Mouse (Mus musculus): ENCODE results near the gene Olfr441. TPM values are rescaled to one million over a fixed set of nuclear protein-coding genes. Genes with fewer than 3 reads are reported as not detected.
"Not testable (repeated sequence)": the region's sequence is repeated elsewhere in the genome, so short reads cannot be mapped to it uniquely, and the experiment has no call there.

The Olfr441 gene
- polyA plus RNA-seq (2016; fragmentation: Nextera tagmentation; extraction: Ambion mirVana) = not detected in 2 replicates

GRCm38 (mm10) chr6:43106069-43106468 lies at the start of gene Olfr441:
Olfr441 (plus strand) TSS chr6:43106369.
- H3K36me3 ChIP-seq; H3K9me3 ChIP-seq (replicated peaks); H3K27me3 ChIP-seq (ENCODE audit: low read depth, poor library complexity, severe bottlenecking); DNase-seq (ENCODE audit: low spot score); H3K4me3 ChIP-seq; H3K27ac ChIP-seq (replicated peaks); H3K4me1 ChIP-seq: not testable (repeated sequence)
- 88% methylated on average over 1 of the region's 1 CpGs for WGBS

- Histone ChIP-seq H3K27me3 (ENCODE audit: low read depth, poor library complexity, severe bottlenecking) (no peaks in the 10 kb centered on the region), H3K4me1 (no peaks in the 10 kb centered on the region), H3K36me3 (no peaks in the 10 kb centered on the region), H3K9me3 (replicated peaks) (no peaks in the 10 kb centered on the region), H3K4me3 (no peak overlapping the region), H3K27ac (replicated peaks) (no peak overlapping the region)
- DNase-seq (ENCODE audit: low spot score) = no peak
- 11% methylated on average over 2 of the region's 2 CpGs for WGBS
These were observed 27.4 kb upstream of the Olfr441 start for GRCm38 (mm10) chr6:43078750-43079149.

- not testable (repeated sequence) for H3K9me3 ChIP-seq (replicated peaks); H3K27ac ChIP-seq (replicated peaks); H3K4me1 ChIP-seq; DNase-seq (ENCODE audit: low spot score); H3K36me3 ChIP-seq; H3K27me3 ChIP-seq (ENCODE audit: low read depth, poor library complexity, severe bottlenecking); H3K4me3 ChIP-seq
These were observed 24.8 kb upstream of the Olfr441 start for GRCm38 (mm10) chr6:43081405-43081804.

GRCm38 (mm10) chr6:43146267-43146666 lies 40.1 kb downstream of the Olfr441 start, which contains the start of gene Olfr237-ps1:
Olfr237-ps1 (plus strand) TSS chr6:43146567.
- not testable (repeated sequence) for H3K36me3 ChIP-seq; H3K9me3 ChIP-seq (replicated peaks); H3K27ac ChIP-seq (replicated peaks); H3K4me1 ChIP-seq; DNase-seq (ENCODE audit: low spot score); H3K4me3 ChIP-seq; H3K27me3 ChIP-seq (ENCODE audit: low read depth, poor library complexity, severe bottlenecking)
- WGBS = 84% methylated on average over 2 of the region's 2 CpGs

DNA sequence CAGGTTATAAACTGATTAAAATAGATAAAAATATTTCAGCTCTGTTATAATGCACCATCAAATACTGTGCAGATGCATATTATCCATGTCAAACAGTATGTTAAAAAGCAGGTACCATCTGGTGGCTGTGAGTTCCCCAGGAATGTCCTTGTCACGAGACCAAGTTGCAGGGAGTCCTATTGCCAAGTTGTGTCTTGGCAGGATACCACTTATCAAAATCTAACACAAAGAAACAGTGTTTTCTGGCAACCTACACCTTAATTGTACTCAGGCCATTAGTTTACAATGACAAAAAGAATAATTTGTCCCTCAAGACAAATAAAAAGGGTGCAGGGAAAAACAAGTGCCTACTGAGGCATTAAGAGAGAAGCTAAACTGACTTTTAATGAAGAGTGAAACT lies 53.3 kb downstream of the Olfr441 start:
- Histone ChIP-seq H3K9me3 (replicated peaks) (no peaks in the 10 kb centered on the region), H3K27me3 (ENCODE audit: low read depth, poor library complexity, severe bottlenecking) (no peaks in the 10 kb centered on the region), H3K4me3 (no peak overlapping the region), H3K27ac (replicated peaks) (no peak overlapping the region), H3K4me1 (no peaks in the 10 kb centered on the region), H3K36me3 (no peaks in the 10 kb centered on the region)
- WGBS = 89% methylated on average over 1 of the region's 1 CpGs
- no peak for DNase-seq (ENCODE audit: low spot score)

DNA sequence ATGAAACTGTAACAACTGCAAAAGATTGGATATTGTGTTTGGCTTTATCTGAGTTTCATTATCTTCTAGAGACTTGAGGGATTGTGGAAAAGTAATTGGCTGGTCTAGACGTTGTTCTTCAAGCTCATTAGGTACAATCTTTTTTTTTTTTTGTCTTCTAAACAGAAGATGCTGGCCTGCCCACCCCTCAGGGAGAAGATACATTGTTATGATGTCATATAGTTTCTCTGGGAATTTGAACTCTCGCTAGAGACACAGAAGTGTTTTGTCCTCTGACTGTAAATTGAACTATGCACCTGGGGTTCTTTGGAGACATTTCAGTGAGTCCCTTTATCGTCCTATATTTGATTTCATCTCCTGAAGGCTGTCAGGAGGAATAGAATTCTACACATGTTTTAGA lies 56.8 kb downstream of the Olfr441 start, which contains the start of gene Olfr437:
Gene Olfr437 (plus strand): TSS at position 301 of the 400 bp plus-strand sequence.
- 82% methylated on average over 3 of the region's 3 CpGs for WGBS
- Histone ChIP-seq H3K4me3 (no peak within 1 kb of the TSS), H3K36me3 (no peaks in the 10 kb centered on the region), H3K9me3 (replicated peaks) (no peaks in the 10 kb centered on the region), H3K4me1 (no peaks in the 10 kb centered on the region), H3K27me3 (ENCODE audit: low read depth, poor library complexity, severe bottlenecking) (no peaks in the 10 kb centered on the region), H3K27ac (replicated peaks) (no peak within 1 kb of the TSS)
- DNase-seq (ENCODE audit: low spot score) = no peak

DNA sequence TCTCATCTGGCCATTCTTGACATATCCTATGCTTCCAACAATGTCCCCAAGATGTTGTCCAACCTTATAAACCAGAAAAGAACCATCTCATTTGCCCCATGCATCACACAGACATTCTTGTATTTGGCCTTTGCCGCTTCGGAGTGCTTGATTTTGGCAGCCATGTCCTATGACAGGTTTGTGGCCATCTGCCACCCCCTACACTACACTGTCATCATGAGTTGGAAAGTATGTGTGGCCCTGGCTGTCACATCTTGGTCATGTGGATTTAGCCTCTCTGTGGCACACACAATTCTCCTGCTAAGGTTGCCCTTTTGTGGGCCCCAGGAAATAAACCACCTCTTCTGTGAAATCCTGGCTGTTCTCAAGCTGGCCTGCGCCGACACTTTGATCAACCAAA lies 61.1 kb downstream of the Olfr441 start:
- WGBS = 92% methylated on average over 4 of the region's 4 CpGs
- H3K27me3 ChIP-seq (ENCODE audit: low read depth, poor library complexity, severe bottlenecking) = no peaks in the 10 kb centered on the region
- no peaks in the 10 kb centered on the region for H3K9me3 ChIP-seq (replicated peaks)
- DNase-seq (ENCODE audit: low spot score) = no peak
- H3K36me3 ChIP-seq = no peaks in the 10 kb centered on the region
- no peaks in the 10 kb centered on the region for H3K4me1 ChIP-seq
- no peak overlapping the region for H3K4me3 ChIP-seq
- no peak overlapping the region for H3K27ac ChIP-seq (replicated peaks)

Other genes with a start within 250 kb of the Olfr441 start
- gene Olfr448, start 215.9 kb upstream of the Olfr441 start, polyA plus RNA-seq (2016; fragmentation: Nextera tagmentation; extraction: Ambion mirVana) = not detected in 2 replicates
- gene Olfr447, start 197.5 kb upstream of the Olfr441 start, polyA plus RNA-seq (2016; fragmentation: Nextera tagmentation; extraction: Ambion mirVana) = not detected in 2 replicates
- gene Olfr446, start 185.0 kb upstream of the Olfr441 start, polyA plus RNA-seq (2016; fragmentation: Nextera tagmentation; extraction: Ambion mirVana) = not detected in 2 replicates
- not detected in 2 replicates for gene Olfr444, start 157.3 kb upstream of the Olfr441 start, polyA plus RNA-seq (2016; fragmentation: Nextera tagmentation; extraction: Ambion mirVana)
- not detected in 2 replicates for gene Olfr237-ps1, start 40.2 kb downstream of the Olfr441 start, polyA plus RNA-seq (2016; fragmentation: Nextera tagmentation; extraction: Ambion mirVana)
- gene Olfr437, start 56.9 kb downstream of the Olfr441 start, polyA plus RNA-seq (2016; fragmentation: Nextera tagmentation; extraction: Ambion mirVana) = not detected in 2 replicates
- not detected in 2 replicates for gene Olfr13, start 65.8 kb downstream of the Olfr441 start, polyA plus RNA-seq (2016; fragmentation: Nextera tagmentation; extraction: Ambion mirVana)
- gene Olfr435, start 90.8 kb downstream of the Olfr441 start, polyA plus RNA-seq (2016; fragmentation: Nextera tagmentation; extraction: Ambion mirVana) = not detected in 2 replicates
- not detected in 2 replicates for gene Olfr434, start 106.7 kb downstream of the Olfr441 start, polyA plus RNA-seq (2016; fragmentation: Nextera tagmentation; extraction: Ambion mirVana)
- not detected in 2 replicates for gene Olfr47, start 125.2 kb downstream of the Olfr441 start, polyA plus RNA-seq (2016; fragmentation: Nextera tagmentation; extraction: Ambion mirVana)
- gene Arhgef5, start 159.2 kb downstream of the Olfr441 start, polyA plus RNA-seq (2016; fragmentation: Nextera tagmentation; extraction: Ambion mirVana) = 2.5 and 2.9 TPM in 2 replicates
- not detected in 2 replicates for gene Nobox, start 203.2 kb downstream of the Olfr441 start, polyA plus RNA-seq (2016; fragmentation: Nextera tagmentation; extraction: Ambion mirVana)

Data from midbrain, embryonic 10.5 days (tissue).